Mouse (Mus musculus) liver, embryonic 13.5 days (tissue): ENCODE measurements around the gene Armh1. TPM values are rescaled to one million over a fixed set of nuclear protein-coding genes. Genes with fewer than 3 reads are reported as not detected.
A peak's percentile ranks its signal among the peaks of the same experiment; 100 is the strongest.

Experiments used
- ATAC-seq: fragments of 200-750 bp; cut with Nextera tagmentation; 2 replicates; pipeline ENCODE4 v1.8.0; 2017; ENCODE audit warnings: low read depth, mild to moderate bottlenecking, moderate number of reproducible peaks, moderate library complexity
- DNase-seq: peaks from one replicate; pipeline ENCODE4 v3.0.0; 2022
- H3K27ac ChIP-seq: fragments of 300-500 bp; sonication (generic); 2 replicates; pipeline ENCODE4 v1.5.1; 2015; ENCODE audit warnings: moderate library complexity, mild to moderate bottlenecking, inconsistent platforms
- H3K27me3 ChIP-seq: fragments of 300-500 bp; sonication (generic); 2 replicates; pipeline ENCODE4 v1.6.1; 2015; ENCODE audit warnings: mild to moderate bottlenecking, inconsistent platforms
- H3K36me3 ChIP-seq: fragments of 300-500 bp; sonication (generic); 2 replicates; pipeline ENCODE4 v1.6.1; 2015; ENCODE audit warnings: mild to moderate bottlenecking, inconsistent platforms
- H3K4me1 ChIP-seq: fragments of 300-500 bp; sonication (generic); replicated peaks from 2 replicates; pipeline ENCODE4 v1.6.1; 2015; ENCODE audit warnings: inconsistent platforms
- H3K4me2 ChIP-seq: fragments of 300-500 bp; sonication (generic); 2 replicates; pipeline ENCODE4 v1.6.1; 2015; ENCODE audit warnings: inconsistent platforms, mild to moderate bottlenecking, moderate library complexity
- H3K4me3 ChIP-seq: fragments of 300-500 bp; sonication (generic); replicated peaks from 2 replicates; pipeline ENCODE4 v1.5.1; 2015; ENCODE audit warnings: mild to moderate bottlenecking, inconsistent platforms
- H3K9ac ChIP-seq: fragments of 300-500 bp; sonication (generic); 2 replicates; pipeline ENCODE4 v1.6.1; 2015; ENCODE audit warnings: mild to moderate bottlenecking, inconsistent platforms
- H3K9me3 ChIP-seq: fragments of 300-500 bp; sonication (generic); replicated peaks from 2 replicates; pipeline ENCODE4 v1.6.1; 2016; ENCODE audit warnings: inconsistent platforms
- WGBS: fragments of 180-500 bp; shearing (Covaris S2); methylation state at CpG from one replicate; pipeline ENCODE4 v1.1.7; 2015; ENCODE audit not compliant: insufficient replicate concordance; 5-methylcytosine and 5-hydroxymethylcytosine counted together
- polyA plus RNA-seq: library from polyadenylated mRNA; unstranded; fragments of >200 nt; fragmentation: Nextera tagmentation; extraction: Ambion mirVana; gene quantifications from 2 replicates; pipeline ENCODE4 v1.2.1, GENCODE M21; 2015

Armh1 gene
- not detected in 2 replicates for polyA plus RNA-seq

- Histone ChIP-seq H3K4me1 (peaks cover 33% of the 10 kb centered on the region), H3K27ac (peak within 1 kb of the TSS; percentile 64; the same call in 1 of the 2 replicates), H3K9me3 (no peaks in the 10 kb centered on the region), H3K4me3 (peak within 1 kb of the TSS; percentile 73), H3K4me2 (peak within 1 kb of the TSS; percentile 92), H3K36me3 (no peaks in the 10 kb centered on the region), H3K27me3 (0 out of 2 replicates have a peak, but pooled peaks cover 3% of the 10 kb centered on the region), H3K9ac (peak within 1 kb of the TSS; percentile 76)
- peak; percentile 94 for DNase-seq
- WGBS = under 1% methylated on average over 41 of the region's 43 CpGs
- peak; percentile 100 for ATAC-seq
These were observed at the start of gene Armh1, which contains the start of gene Tmem53 for GRCm38 (mm10) chr4:117251801-117252316. Armh1 (minus strand) TSS chr4:117252125. Tmem53 (plus strand) TSS chr4:117251951.

GRCm38 (mm10) chr4:117299921-117300320 is 48.0 kb upstream of the Armh1 start:
- H3K27me3 ChIP-seq = peaks cover 68% of the 10 kb centered on the region
- H3K9ac ChIP-seq = no peak overlapping the region
- DNase-seq (no peak), ATAC-seq (no peak)
- no peak overlapping the region for H3K4me3 ChIP-seq
- no peaks in the 10 kb centered on the region for H3K36me3 ChIP-seq
- no peak overlapping the region for H3K4me2 ChIP-seq
- H3K9me3 ChIP-seq = no peaks in the 10 kb centered on the region
- WGBS = 76% methylated on average over 10 of the region's 10 CpGs
- peaks cover 17% of the 10 kb centered on the region for H3K4me1 ChIP-seq
- no peak overlapping the region for H3K27ac ChIP-seq

- WGBS = 69% methylated on average over 9 of the region's 9 CpGs
- DNase-seq (no peak), ATAC-seq (no peak)
- no peak overlapping the region for H3K9ac ChIP-seq
- H3K4me3 ChIP-seq = no peak overlapping the region
- H3K27me3 ChIP-seq = peaks cover 47% of the 10 kb centered on the region
- no peak overlapping the region for H3K27ac ChIP-seq
- no peaks in the 10 kb centered on the region for H3K36me3 ChIP-seq
- H3K4me2 ChIP-seq = no peak overlapping the region
- H3K9me3 ChIP-seq = no peaks in the 10 kb centered on the region
- no peaks in the 10 kb centered on the region for H3K4me1 ChIP-seq
These were observed 45.9 kb upstream of the Armh1 start for GRCm38 (mm10) chr4:117297819-117298218.

GRCm38 (mm10) chr4:117296849-117297593 is 45.1 kb upstream of the Armh1 start:
- Histone ChIP-seq H3K27ac (no peak overlapping the region), H3K9ac (no peak overlapping the region), H3K4me3 (no peak overlapping the region), H3K4me1 (no peaks in the 10 kb centered on the region), H3K36me3 (no peaks in the 10 kb centered on the region), H3K27me3 (peaks cover 39% of the 10 kb centered on the region), H3K4me2 (no peak overlapping the region), H3K9me3 (no peaks in the 10 kb centered on the region)
- ATAC-seq (no peak), DNase-seq (no peak)
- 82% methylated on average over 19 of the region's 19 CpGs for WGBS

GRCm38 (mm10) chr4:117291696-117292095 is 39.8 kb upstream of the Armh1 start:
- Histone ChIP-seq H3K36me3 (peaks cover 12% of the 10 kb centered on the region), H3K27me3 (0 out of 2 replicates have a peak, but pooled peaks cover 5% of the 10 kb centered on the region), H3K4me2 (no peak overlapping the region), H3K9ac (no peak overlapping the region), H3K4me1 (peaks cover 33% of the 10 kb centered on the region), H3K27ac (no peak overlapping the region), H3K9me3 (no peaks in the 10 kb centered on the region), H3K4me3 (no peak overlapping the region)
- 66% methylated on average over 2 of the region's 2 CpGs for WGBS
- ATAC-seq = no peak
- DNase-seq = no peak

- Histone ChIP-seq H3K27me3 (no peaks in the 10 kb centered on the region), H3K9ac (peak overlapping the region; percentile 72), H3K36me3 (peaks cover 38% of the 10 kb centered on the region), H3K27ac (peak overlapping the region; percentile 93), H3K9me3 (no peaks in the 10 kb centered on the region), H3K4me3 (peak overlapping the region; percentile 83), H3K4me2 (peak overlapping the region; percentile 87), H3K4me1 (peaks cover 42% of the 10 kb centered on the region)
- DNase-seq (peak; percentile 67), ATAC-seq (peak; percentile 84)
- under 1% methylated on average over 80 of the region's 80 CpGs for WGBS
These were observed 37.2 kb upstream of the Armh1 start for GRCm38 (mm10) chr4:117288927-117289801.

- H3K9ac ChIP-seq = peak overlapping the region; percentile 72
- ATAC-seq (peak; percentile 41), DNase-seq (peak; percentile 29)
- H3K4me3 ChIP-seq = peak overlapping the region; percentile 83
- peak overlapping the region; percentile 87 for H3K4me2 ChIP-seq
- no peaks in the 10 kb centered on the region for H3K9me3 ChIP-seq
- WGBS = 19% methylated on average over 25 of the region's 25 CpGs
- H3K27ac ChIP-seq = peak overlapping the region; percentile 93
- H3K4me1 ChIP-seq = peaks cover 50% of the 10 kb centered on the region
- H3K36me3 ChIP-seq = peaks cover 45% of the 10 kb centered on the region
- H3K27me3 ChIP-seq = no peaks in the 10 kb centered on the region
These were observed 36.5 kb upstream of the Armh1 start for GRCm38 (mm10) chr4:117288277-117288926.

GRCm38 (mm10) chr4:117284363-117284762 is 32.4 kb upstream of the Armh1 start:
- Histone ChIP-seq H3K4me2 (no peak overlapping the region), H3K36me3 (peaks cover 86% of the 10 kb centered on the region), H3K4me3 (no peak overlapping the region), H3K27me3 (no peaks in the 10 kb centered on the region), H3K9ac (0 out of 2 replicates have a peak overlapping the region, but pooled peaks have one; percentile 7), H3K9me3 (no peaks in the 10 kb centered on the region), H3K27ac (peak overlapping the region; percentile 10; the same call in 1 of the 2 replicates), H3K4me1 (peaks cover 40% of the 10 kb centered on the region)
- ATAC-seq = no peak
- 77% methylated on average over 4 of the region's 4 CpGs for WGBS
- no peak for DNase-seq

GRCm38 (mm10) chr4:117283271-117284191 is 31.6 kb upstream of the Armh1 start:
- H3K36me3 ChIP-seq = peaks cover 94% of the 10 kb centered on the region
- no peak overlapping the region for H3K27ac ChIP-seq
- 70% methylated on average over 22 of the region's 22 CpGs for WGBS
- no peaks in the 10 kb centered on the region for H3K9me3 ChIP-seq
- no peak overlapping the region for H3K4me2 ChIP-seq
- no peak for DNase-seq
- 0 out of 2 replicates have a peak overlapping the region, but pooled peaks have one; percentile 7 for H3K9ac ChIP-seq
- no peak for ATAC-seq
- no peak overlapping the region for H3K4me3 ChIP-seq
- H3K4me1 ChIP-seq = peaks cover 38% of the 10 kb centered on the region
- H3K27me3 ChIP-seq = no peaks in the 10 kb centered on the region
